Mouse (Mus musculus) MEL (cell line): Measurements from ENCODE around the gene Aff4.

Experiments
- POLR2AphosphoS2 ChIP-seq: IDR thresholded peaks from 2 replicates; pipeline ENCODE4 v1.6.1; 2011; ENCODE audit warnings: low read length, improper control_type of control experiment
- SIN3A ChIP-seq: IDR thresholded peaks from 2 replicates; pipeline ENCODE4 v1.6.1; 2012; ENCODE audit warnings: low read length, improper control_type of control experiment, inconsistent platforms
- TAL1 ChIP-seq: IDR thresholded peaks from 2 replicates; pipeline ENCODE4 v1.6.1; 2012; ENCODE audit warnings: mild to moderate bottlenecking, inconsistent platforms, low read length, moderate library complexity, mixed read lengths
- ZC3H11A ChIP-seq: IDR thresholded peaks from 2 replicates; pipeline ENCODE4 v1.6.1; 2012; ENCODE audit warnings: low read depth, mild to moderate bottlenecking, inconsistent platforms, low read length, improper control_type of control experiment

DNA sequence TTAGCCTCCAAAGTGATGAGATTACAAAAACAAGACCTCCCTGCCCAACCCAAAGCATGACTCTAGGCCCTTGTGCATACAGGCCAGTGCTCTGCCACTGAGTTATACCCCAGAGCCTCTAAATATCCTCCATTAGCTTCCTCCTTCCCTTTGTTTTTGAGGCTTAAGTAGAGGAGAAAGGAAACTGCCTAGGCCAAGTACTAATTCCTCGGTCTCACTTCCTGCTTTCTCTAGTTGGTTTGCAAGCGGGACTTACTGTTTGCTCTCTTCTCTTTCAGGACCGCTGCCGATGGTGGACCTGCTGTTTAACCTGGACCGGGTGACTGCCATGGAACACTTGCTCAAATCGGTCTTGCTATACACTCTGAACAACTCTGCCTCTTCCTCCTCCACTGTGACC lies 85.7 kb downstream of the Aff4 start:
- TF ChIP-seq SIN3A, result no peak
- TF ChIP-seq ZC3H11A, result no peak
- no peak for TF ChIP-seq POLR2AphosphoS2
- TF ChIP-seq TAL1, result no peak
